Mouse (Mus musculus) thymus, adult 18-20 months (tissue): ENCODE measurements around the gene Lrrc3c.
A peak's percentile ranks its signal among the peaks of the same experiment; 100 is the strongest.

Experiments
- DNase-seq, 2 experiments: peaks; one replicate each; pipeline ENCODE4 v3.0.0; 2022; ENCODE audit warnings: mixed read lengths in 2 of 2

The Lrrc3c gene

GRCm38 (mm10) chr11:98597991-98598390 lies at the start of gene Lrrc3c:
TSS of gene Lrrc3c (plus strand) at chr11:98598291.
- no peak for DNase-seq

GRCm38 (mm10) chr11:98549363-98549762 lies 48.7 kb upstream of the Lrrc3c start:
- no peak for DNase-seq

GRCm38 (mm10) chr11:98550311-98550974 lies 47.6 kb upstream of the Lrrc3c start:
- peak in 1 of 2 experiments; percentile 39 for DNase-seq

GRCm38 (mm10) chr11:98550975-98551828 lies 46.9 kb upstream of the Lrrc3c start, which contains the start of gene Zpbp2:
TSS of gene Zpbp2 (plus strand) at chr11:98551097.
- peak; percentile 91 for DNase-seq

- DNase-seq, result no peak
Measured at GRCm38 (mm10) chr11:98553966-98554365, 44.1 kb upstream of the Lrrc3c start.

DNA sequence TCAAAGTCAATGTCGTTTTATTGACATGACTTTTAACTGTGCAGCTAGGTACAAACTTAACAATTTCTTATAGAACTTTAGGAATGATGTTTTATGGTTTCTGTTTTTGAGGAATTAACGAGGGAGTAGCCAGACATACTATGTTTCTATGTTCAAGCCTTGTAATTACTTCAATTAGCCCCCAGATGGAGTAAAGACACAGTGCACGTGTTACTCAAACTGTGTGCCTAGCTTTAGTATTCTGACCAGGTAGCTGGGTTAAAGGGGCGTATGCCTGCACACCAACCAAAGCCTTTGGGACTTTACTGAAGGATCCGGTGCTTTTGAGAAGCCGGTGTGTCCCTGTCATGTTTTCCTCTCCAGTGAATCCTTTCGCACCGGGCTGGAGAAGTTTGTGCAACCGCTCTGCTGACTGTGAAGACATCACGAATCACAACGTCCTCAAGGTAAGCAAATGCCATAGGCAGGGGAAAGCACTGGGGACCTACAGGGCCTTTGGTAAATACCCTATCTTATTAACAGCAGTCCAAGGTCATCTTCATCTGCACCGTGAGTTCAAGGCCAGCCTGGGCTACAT lies 42.9 kb upstream of the Lrrc3c start:
- no peak for DNase-seq

- DNase-seq, result no peak
Measured at GRCm38 (mm10) chr11:98560942-98561341, 37.1 kb upstream of the Lrrc3c start.

GRCm38 (mm10) chr11:98563025-98563424 lies 35.1 kb upstream of the Lrrc3c start:
- no peak for DNase-seq

GRCm38 (mm10) chr11:98563921-98564414 lies 34.1 kb upstream of the Lrrc3c start:
- no peak for DNase-seq

GRCm38 (mm10) chr11:98568326-98568725 lies 29.8 kb upstream of the Lrrc3c start:
- DNase-seq, result no peak

- no peak for DNase-seq
Measured at GRCm38 (mm10) chr11:98569461-98569860, 28.6 kb upstream of the Lrrc3c start.

DNA sequence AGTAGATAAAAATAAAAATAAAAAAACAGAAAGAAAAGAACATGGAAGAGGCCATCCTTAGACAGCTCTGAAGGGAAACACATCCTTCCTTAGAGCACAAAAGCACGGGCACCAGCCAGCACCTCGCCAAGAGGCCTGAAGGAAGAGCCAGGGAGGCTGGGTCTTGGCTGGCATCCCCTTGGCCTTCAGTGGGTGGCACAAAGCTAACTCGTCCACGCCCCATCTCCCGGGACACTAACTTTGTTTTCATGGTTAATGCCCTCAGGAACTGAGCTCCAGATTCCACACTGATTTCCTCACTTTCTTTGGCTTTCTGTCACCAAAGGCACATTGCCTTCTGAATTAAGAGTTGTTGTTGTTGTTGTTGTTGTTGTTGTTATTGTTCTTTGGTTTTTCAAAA lies 20.3 kb upstream of the Lrrc3c start:
- no peak for DNase-seq

GRCm38 (mm10) chr11:98580301-98581121 lies 17.6 kb upstream of the Lrrc3c start:
- DNase-seq, result no peak

DNA sequence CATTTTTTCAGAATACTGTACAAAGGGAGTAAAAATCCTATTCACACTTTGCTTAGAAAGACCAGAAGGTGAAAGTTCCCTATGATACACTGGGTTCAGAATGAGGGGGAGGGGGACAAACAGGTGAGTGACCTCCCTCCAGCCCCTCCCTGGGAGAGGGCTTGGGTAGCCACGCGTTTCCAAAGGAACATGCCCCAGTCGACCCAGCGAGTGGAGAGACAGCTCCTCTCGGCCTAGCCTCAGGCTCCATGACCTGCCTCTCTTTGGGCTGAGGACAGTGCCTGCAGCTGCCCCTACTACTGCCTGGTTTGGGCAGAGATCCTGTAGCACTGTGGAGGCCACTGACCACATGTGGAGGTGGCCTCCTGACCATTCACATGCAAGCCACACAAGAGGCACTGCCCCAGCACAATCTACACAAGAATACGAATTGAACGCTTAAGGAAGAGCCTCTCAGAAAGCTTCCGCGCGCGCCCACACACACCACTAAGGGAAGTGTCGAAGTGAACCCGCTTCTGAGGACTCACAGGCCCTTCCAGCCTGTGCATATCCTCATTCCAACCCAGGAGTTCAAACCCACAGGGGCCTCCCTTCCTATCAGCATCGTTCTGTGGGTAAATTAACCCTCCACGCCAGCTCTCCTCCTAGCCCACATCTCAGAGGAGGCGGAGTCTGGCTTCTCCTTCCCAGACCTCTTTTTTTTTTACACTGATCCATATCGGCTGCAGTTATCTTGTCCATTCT lies 16.6 kb upstream of the Lrrc3c start:
- DNase-seq, result no peak

DNA sequence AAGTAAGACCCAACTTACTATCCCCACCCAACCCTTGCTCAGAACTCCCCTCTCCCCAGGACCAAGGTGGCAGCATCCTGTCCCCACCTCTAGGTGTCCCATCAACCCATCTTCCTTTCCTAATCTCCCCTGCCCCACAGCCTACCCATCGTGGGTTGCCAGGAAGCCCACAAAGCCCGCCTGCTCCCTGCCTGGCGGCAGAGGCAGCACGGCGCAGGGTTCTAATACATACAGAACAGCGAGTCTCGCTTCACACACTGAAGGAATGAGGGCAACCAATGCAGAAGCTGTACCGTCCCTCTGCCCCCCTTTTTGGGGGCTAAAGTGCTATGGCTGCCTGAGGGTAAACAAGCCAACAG lies 16.1 kb upstream of the Lrrc3c start:
- no peak for DNase-seq

GRCm38 (mm10) chr11:98582551-98583264 lies 15.4 kb upstream of the Lrrc3c start:
- no peak for DNase-seq

- DNase-seq, result no peak
Measured at GRCm38 (mm10) chr11:98583265-98583552, 14.9 kb upstream of the Lrrc3c start.

GRCm38 (mm10) chr11:98583571-98583970 lies 14.5 kb upstream of the Lrrc3c start:
- DNase-seq, result no peak

- no peak for DNase-seq
Measured at GRCm38 (mm10) chr11:98584146-98584545, 13.9 kb upstream of the Lrrc3c start.

DNA sequence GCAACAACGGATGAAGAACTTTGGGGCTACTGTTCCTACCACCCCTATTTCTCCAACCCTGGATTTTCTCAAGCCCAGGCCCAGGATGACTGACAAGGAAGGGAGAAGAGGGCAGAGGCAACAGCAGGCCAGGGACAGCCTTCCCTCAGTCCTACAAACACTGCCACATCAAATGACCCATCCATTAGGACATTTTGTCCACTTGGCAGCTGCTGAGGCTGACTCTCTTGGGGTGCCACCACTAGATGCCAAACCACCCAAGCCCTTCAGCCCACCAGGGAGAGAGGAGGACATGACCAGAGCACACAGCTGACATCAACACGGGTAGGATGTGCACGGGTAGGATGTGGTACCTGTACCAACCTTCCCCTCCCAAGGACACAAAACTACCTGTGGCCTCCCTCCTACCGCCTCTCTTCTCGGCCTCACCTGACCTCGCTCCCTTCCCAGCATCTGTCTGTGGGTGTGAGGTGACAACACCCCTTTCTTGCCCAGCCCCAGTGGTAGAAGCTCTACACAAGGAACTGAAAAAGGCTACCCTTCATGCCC lies 13.4 kb upstream of the Lrrc3c start:
- no peak for DNase-seq
